Mouse (Mus musculus): Measurements from ENCODE around the gene Zp1. TPM values are rescaled to one million over a fixed set of nuclear protein-coding genes. Genes with fewer than 3 reads are reported as not detected.
A peak's percentile ranks its signal among the peaks of the same experiment; 100 is the strongest.

Gene Zp1
- polyA plus RNA-seq, 1 experiment from 2014 or later = not detected

GRCm38 (mm10) chr19:10921058-10921457, 626 bp upstream of the Zp1 start:
- Histone ChIP-seq H3K36me3 (replicated peaks; ENCODE audit: control insufficient read depth, insufficient read depth, low read depth, low read length) (no peaks in the 10 kb centered on the region), H3K27ac (replicated peaks; ENCODE audit: low read depth, low read length) (no peak overlapping the region), H3K27me3 (ENCODE audit: control insufficient read depth, insufficient read depth, low read length) (no peaks in the 10 kb centered on the region), H3K4me1 (ENCODE audit: control insufficient read depth, insufficient read depth, low read length) (no peaks in the 10 kb centered on the region), H3K9me3 (replicated peaks; ENCODE audit: control insufficient read depth, low read length) (no peaks in the 10 kb centered on the region), H3K4me2 (ENCODE audit: low read depth, low read length) (no peak overlapping the region), H3K4me3 (ENCODE audit: low read depth, low read length) (no peak overlapping the region), H3K9ac (replicated peaks; ENCODE audit: low read length) (no peak overlapping the region)
- ATAC-seq (replicated peaks; ENCODE audit: insufficient number of reproducible peaks, low FRiP score, low TSS enrichment, low read depth) (no peak), DNase-seq (ENCODE audit: low spot score) (no peak)
- 68% methylated on average over 3 of the region's 3 CpGs for WGBS

- Histone ChIP-seq H3K9ac (replicated peaks; ENCODE audit: low read length) (no peak overlapping the region), H3K4me3 (ENCODE audit: low read depth, low read length) (no peak overlapping the region), H3K27me3 (ENCODE audit: control insufficient read depth, insufficient read depth, low read length) (no peaks in the 10 kb centered on the region), H3K27ac (replicated peaks; ENCODE audit: low read depth, low read length) (no peak overlapping the region), H3K36me3 (replicated peaks; ENCODE audit: control insufficient read depth, insufficient read depth, low read depth, low read length) (no peaks in the 10 kb centered on the region), H3K9me3 (replicated peaks; ENCODE audit: control insufficient read depth, low read length) (no peaks in the 10 kb centered on the region), H3K4me2 (ENCODE audit: low read depth, low read length) (no peak overlapping the region), H3K4me1 (ENCODE audit: control insufficient read depth, insufficient read depth, low read length) (no peaks in the 10 kb centered on the region)
- 87% methylated on average over 10 of the region's 10 CpGs for WGBS
- ATAC-seq (replicated peaks; ENCODE audit: insufficient number of reproducible peaks, low FRiP score, low TSS enrichment, low read depth) (0 out of 2 replicates have a peak, but pooled peaks have one; percentile 23), DNase-seq (ENCODE audit: low spot score) (no peak)
Measured at GRCm38 (mm10) chr19:10918321-10918991, 2.0 kb downstream of the Zp1 start.

- H3K9ac ChIP-seq (replicated peaks; ENCODE audit: low read length) = no peak overlapping the region
- no peak overlapping the region for H3K4me2 ChIP-seq (ENCODE audit: low read depth, low read length)
- no peak overlapping the region for H3K4me3 ChIP-seq (ENCODE audit: low read depth, low read length)
- H3K27me3 ChIP-seq (ENCODE audit: control insufficient read depth, insufficient read depth, low read length) = no peaks in the 10 kb centered on the region
- DNase-seq (ENCODE audit: low spot score) = no peak
- ATAC-seq (replicated peaks; ENCODE audit: insufficient number of reproducible peaks, low FRiP score, low TSS enrichment, low read depth) = no peak
- H3K36me3 ChIP-seq (replicated peaks; ENCODE audit: control insufficient read depth, insufficient read depth, low read depth, low read length) = no peaks in the 10 kb centered on the region
- no peaks in the 10 kb centered on the region for H3K4me1 ChIP-seq (ENCODE audit: control insufficient read depth, insufficient read depth, low read length)
- H3K9me3 ChIP-seq (replicated peaks; ENCODE audit: control insufficient read depth, low read length) = no peaks in the 10 kb centered on the region
- 60% methylated on average over 5 of the region's 5 CpGs for WGBS
- no peak overlapping the region for H3K27ac ChIP-seq (replicated peaks; ENCODE audit: low read depth, low read length)
Measured at GRCm38 (mm10) chr19:10916506-10916905, 3.9 kb downstream of the Zp1 start.

GRCm38 (mm10) chr19:10914870-10915269, 5.6 kb downstream of the Zp1 start:
- WGBS = 57% methylated on average over 2 of the region's 2 CpGs
- Histone ChIP-seq H3K4me3 (ENCODE audit: low read depth, low read length) (no peak overlapping the region), H3K27ac (replicated peaks; ENCODE audit: low read depth, low read length) (no peak overlapping the region), H3K27me3 (ENCODE audit: control insufficient read depth, insufficient read depth, low read length) (no peaks in the 10 kb centered on the region), H3K9ac (replicated peaks; ENCODE audit: low read length) (no peak overlapping the region), H3K4me1 (ENCODE audit: control insufficient read depth, insufficient read depth, low read length) (no peaks in the 10 kb centered on the region), H3K9me3 (replicated peaks; ENCODE audit: control insufficient read depth, low read length) (no peaks in the 10 kb centered on the region), H3K4me2 (ENCODE audit: low read depth, low read length) (no peak overlapping the region), H3K36me3 (replicated peaks; ENCODE audit: control insufficient read depth, insufficient read depth, low read depth, low read length) (no peaks in the 10 kb centered on the region)
- ATAC-seq (replicated peaks; ENCODE audit: insufficient number of reproducible peaks, low FRiP score, low TSS enrichment, low read depth) (no peak), DNase-seq (ENCODE audit: low spot score) (no peak)

- no peak for DNase-seq (ENCODE audit: low spot score)
Measured at GRCm38 (mm10) chr19:10914291-10914690, 6.1 kb downstream of the Zp1 start.

GRCm38 (mm10) chr19:10909087-10909721, 11.2 kb downstream of the Zp1 start:
- no peak overlapping the region for H3K4me2 ChIP-seq (ENCODE audit: low read depth, low read length)
- 77% methylated on average over 6 of the region's 6 CpGs for WGBS
- no peaks in the 10 kb centered on the region for H3K4me1 ChIP-seq (ENCODE audit: control insufficient read depth, insufficient read depth, low read length)
- H3K9ac ChIP-seq (replicated peaks; ENCODE audit: low read length) = no peak overlapping the region
- DNase-seq (ENCODE audit: low spot score) (no peak), ATAC-seq (replicated peaks; ENCODE audit: insufficient number of reproducible peaks, low FRiP score, low TSS enrichment, low read depth) (no peak)
- H3K9me3 ChIP-seq (replicated peaks; ENCODE audit: control insufficient read depth, low read length) = no peaks in the 10 kb centered on the region
- no peaks in the 10 kb centered on the region for H3K27me3 ChIP-seq (ENCODE audit: control insufficient read depth, insufficient read depth, low read length)
- H3K4me3 ChIP-seq (ENCODE audit: low read depth, low read length) = no peak overlapping the region
- peaks cover 6% of the 10 kb centered on the region for H3K36me3 ChIP-seq (replicated peaks; ENCODE audit: control insufficient read depth, insufficient read depth, low read depth, low read length)
- no peak overlapping the region for H3K27ac ChIP-seq (replicated peaks; ENCODE audit: low read depth, low read length)

More at GRCm38 (mm10) chr19:10914291-10914690, 6.1 kb downstream of the Zp1 start:
- Histone ChIP-seq H3K27me3 (ENCODE audit: control insufficient read depth, insufficient read depth, low read length) (no peaks in the 10 kb centered on the region), H3K4me1 (ENCODE audit: control insufficient read depth, insufficient read depth, low read length) (no peaks in the 10 kb centered on the region), H3K36me3 (replicated peaks; ENCODE audit: control insufficient read depth, insufficient read depth, low read depth, low read length) (no peaks in the 10 kb centered on the region), H3K27ac (replicated peaks; ENCODE audit: low read depth, low read length) (no peak overlapping the region), H3K4me2 (ENCODE audit: low read depth, low read length) (no peak overlapping the region), H3K4me3 (ENCODE audit: low read depth, low read length) (no peak overlapping the region), H3K9ac (replicated peaks; ENCODE audit: low read length) (no peak overlapping the region), H3K9me3 (replicated peaks; ENCODE audit: control insufficient read depth, low read length) (no peaks in the 10 kb centered on the region)
- WGBS = 74% methylated on average over 7 of the region's 7 CpGs
- no peak for ATAC-seq (replicated peaks; ENCODE audit: insufficient number of reproducible peaks, low FRiP score, low TSS enrichment, low read depth)

- Histone ChIP-seq H3K9ac (replicated peaks; ENCODE audit: low read length) (no peak overlapping the region), H3K27ac (replicated peaks; ENCODE audit: low read depth, low read length) (no peak overlapping the region), H3K4me2 (ENCODE audit: low read depth, low read length) (no peak overlapping the region), H3K4me3 (ENCODE audit: low read depth, low read length) (no peak overlapping the region), H3K27me3 (ENCODE audit: control insufficient read depth, insufficient read depth, low read length) (no peaks in the 10 kb centered on the region), H3K36me3 (replicated peaks; ENCODE audit: control insufficient read depth, insufficient read depth, low read depth, low read length) (peaks cover 11% of the 10 kb centered on the region), H3K9me3 (replicated peaks; ENCODE audit: control insufficient read depth, low read length) (no peaks in the 10 kb centered on the region), H3K4me1 (ENCODE audit: control insufficient read depth, insufficient read depth, low read length) (no peaks in the 10 kb centered on the region)
- 56% methylated on average over 3 of the region's 3 CpGs for WGBS
- DNase-seq (ENCODE audit: low spot score) = peak; percentile 56
- no peak for ATAC-seq (replicated peaks; ENCODE audit: insufficient number of reproducible peaks, low FRiP score, low TSS enrichment, low read depth)
Measured at GRCm38 (mm10) chr19:10907891-10908290, 12.5 kb downstream of the Zp1 start.

GRCm38 (mm10) chr19:10905728-10906000, 14.8 kb downstream of the Zp1 start:
- ATAC-seq (replicated peaks; ENCODE audit: insufficient number of reproducible peaks, low FRiP score, low TSS enrichment, low read depth) = no peak
- Histone ChIP-seq H3K4me1 (ENCODE audit: control insufficient read depth, insufficient read depth, low read length) (no peaks in the 10 kb centered on the region), H3K36me3 (replicated peaks; ENCODE audit: control insufficient read depth, insufficient read depth, low read depth, low read length) (peaks cover 21% of the 10 kb centered on the region), H3K9me3 (replicated peaks; ENCODE audit: control insufficient read depth, low read length) (no peaks in the 10 kb centered on the region), H3K9ac (replicated peaks; ENCODE audit: low read length) (no peak overlapping the region), H3K4me3 (ENCODE audit: low read depth, low read length) (no peak overlapping the region), H3K4me2 (ENCODE audit: low read depth, low read length) (no peak overlapping the region), H3K27me3 (ENCODE audit: control insufficient read depth, insufficient read depth, low read length) (no peaks in the 10 kb centered on the region), H3K27ac (replicated peaks; ENCODE audit: low read depth, low read length) (no peak overlapping the region)
- 89% methylated on average over 5 of the region's 5 CpGs for WGBS
- DNase-seq (ENCODE audit: low spot score) = no peak

Measured in embryonic facial prominence, embryonic 11.5 days (tissue).